Mouse (Mus musculus) kidney, postnatal 0 days (tissue): ENCODE data around the gene Tulp4. TPM values are rescaled to one million over a fixed set of nuclear protein-coding genes. Genes with fewer than 3 reads are reported as not detected.
A peak's percentile ranks its signal among the peaks of the same experiment; 100 is the strongest.

Source experiments
- ATAC-seq: fragments of 200-750 bp; cut with Nextera tagmentation; replicated peaks from 2 replicates; pipeline ENCODE4 v1.8.0; 2017; ENCODE audit warnings: low read depth, moderate number of reproducible peaks, moderate TSS enrichment, moderate library complexity; ENCODE audit not compliant: low FRiP score
- DNase-seq: peaks from one replicate; pipeline ENCODE4 v3.0.0-alpha.2; 2016; ENCODE audit warnings: low spot score
- H3K27ac ChIP-seq: fragments of 300-500 bp; sonication (generic); 2 replicates; pipeline ENCODE4 v1.5.1; 2014; ENCODE audit warnings: mild to moderate bottlenecking
- H3K27me3 ChIP-seq: fragments of 300-500 bp; sonication (generic); 2 replicates; pipeline ENCODE4 v1.6.1; 2014; ENCODE audit warnings: low read length, mixed read lengths; ENCODE audit not compliant: insufficient read depth
- H3K36me3 ChIP-seq: fragments of 300-500 bp; sonication (generic); 2 replicates; pipeline ENCODE4 v1.6.1; 2014; ENCODE audit warnings: low read length, mixed read lengths; ENCODE audit not compliant: insufficient read depth
- H3K4me1 ChIP-seq: fragments of 300-500 bp; sonication (generic); replicated peaks from 2 replicates; pipeline ENCODE4 v1.6.1; 2014; ENCODE audit warnings: antibody characterized with exemption, low read length, mixed read lengths; ENCODE audit not compliant: insufficient read depth
- H3K4me2 ChIP-seq: fragments of 300-500 bp; sonication (generic); 2 replicates; pipeline ENCODE4 v1.6.1; 2014; ENCODE audit warnings: mild to moderate bottlenecking, low read length, moderate library complexity, mixed read lengths
- H3K4me3 ChIP-seq: fragments of 300-500 bp; sonication (generic); replicated peaks from 2 replicates; pipeline ENCODE4 v1.5.1; 2014; ENCODE audit warnings: low read depth, low read length
- H3K9ac ChIP-seq: fragments of 300-500 bp; sonication (generic); 2 replicates; pipeline ENCODE4 v1.6.1; 2014; ENCODE audit warnings: low read depth, low read length
- H3K9me3 ChIP-seq: fragments of 300-500 bp; sonication (generic); replicated peaks from 2 replicates; pipeline ENCODE4 v1.6.1; 2016; ENCODE audit warnings: low read length, inconsistent platforms, mixed read lengths
- CTCF ChIP-seq: IDR thresholded peaks from 2 replicates; pipeline ENCODE4 v1.5.1; 2016; ENCODE audit warnings: antibody characterized with exemption, low read depth, mild to moderate bottlenecking, moderate library complexity
- WGBS: fragments of 180-500 bp; shearing (Covaris S2); extraction: QIAGEN DNeasy Blood & Tissue Kit; methylation state at CpG from one replicate; pipeline ENCODE4 v1.1.7; 2014; 5-methylcytosine and 5-hydroxymethylcytosine counted together
- polyA plus RNA-seq: library from polyadenylated mRNA; unstranded; fragments of >200 nt; fragmentation: Nextera tagmentation; extraction: Ambion mirVana; gene quantifications from 2 replicates; pipeline ENCODE4 v1.2.1, GENCODE M21; 2015

Tulp4 gene
- polyA plus RNA-seq, 1 experiment from 2014 or later, result 57.3 TPM

GRCm38 (mm10) chr17:6117148-6117725 is 11.0 kb downstream of the Tulp4 start:
- 75% methylated on average over 4 of the region's 4 CpGs for WGBS
- H3K4me1 ChIP-seq, result 0 out of 2 replicates have a peak, but pooled peaks cover 2% of the 10 kb centered on the region

GRCm38 (mm10) chr17:6117917-6118316 is 11.7 kb downstream of the Tulp4 start:
- ATAC-seq, result no peak
- DNase-seq, result no peak
- Histone ChIP-seq H3K9me3 (no peaks in the 10 kb centered on the region), H3K27me3 (no peaks in the 10 kb centered on the region), H3K4me1 (0 out of 2 replicates have a peak, but pooled peaks cover 2% of the 10 kb centered on the region), H3K36me3 (peaks cover 6% of the 10 kb centered on the region; the same call in 1 of the 2 replicates), H3K9ac (no peak overlapping the region), H3K4me2 (no peak overlapping the region), H3K27ac (no peak overlapping the region), H3K4me3 (no peak overlapping the region)
- WGBS, result 83% methylated on average over 3 of the region's 3 CpGs
- no peak for TF ChIP-seq CTCF

More at GRCm38 (mm10) chr17:6117148-6117725, 11.0 kb downstream of the Tulp4 start:
- Histone ChIP-seq H3K27me3 (no peaks in the 10 kb centered on the region), H3K4me2 (no peak overlapping the region), H3K27ac (no peak overlapping the region), H3K36me3 (peaks cover under 1% of the 10 kb centered on the region; the same call in 1 of the 2 replicates), H3K4me3 (no peak overlapping the region), H3K9ac (no peak overlapping the region), H3K9me3 (no peaks in the 10 kb centered on the region)
- no peak for TF ChIP-seq CTCF
- peak; percentile 40 for DNase-seq
- ATAC-seq, result no peak

DNA sequence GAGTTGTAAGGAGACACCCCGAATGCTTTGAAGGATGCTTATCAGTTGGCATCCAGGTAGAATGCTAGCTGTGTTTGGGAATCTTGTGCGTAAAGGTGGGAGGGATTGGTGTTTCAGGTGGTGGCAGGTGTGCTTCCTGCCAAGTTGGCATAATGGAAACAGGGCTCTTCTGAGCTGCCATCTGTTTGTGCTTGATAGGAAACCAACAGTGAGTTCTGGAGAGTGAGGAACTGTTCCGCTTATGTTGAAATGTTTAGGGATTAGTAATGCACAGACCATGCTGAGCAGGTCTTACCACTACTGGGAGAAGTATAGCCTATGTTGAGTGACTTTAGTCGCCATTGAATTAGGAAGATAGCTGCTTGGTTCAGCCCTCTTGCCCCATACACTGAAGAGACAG is 12.6 kb downstream of the Tulp4 start:
- DNase-seq (no peak), ATAC-seq (no peak)
- H3K9me3 ChIP-seq, result no peaks in the 10 kb centered on the region
- H3K4me2 ChIP-seq, result no peak overlapping the region
- no peaks in the 10 kb centered on the region for H3K27me3 ChIP-seq
- no peak for TF ChIP-seq CTCF
- peaks cover 14% of the 10 kb centered on the region; the same call in 1 of the 2 replicates for H3K36me3 ChIP-seq
- WGBS, result 93% methylated on average over 4 of the region's 4 CpGs
- no peak overlapping the region for H3K4me3 ChIP-seq
- no peak overlapping the region for H3K9ac ChIP-seq
- no peak overlapping the region for H3K27ac ChIP-seq
- 0 out of 2 replicates have a peak, but pooled peaks cover 2% of the 10 kb centered on the region for H3K4me1 ChIP-seq

- Histone ChIP-seq H3K27ac (no peak overlapping the region), H3K9me3 (no peaks in the 10 kb centered on the region), H3K27me3 (no peaks in the 10 kb centered on the region), H3K36me3 (peaks cover 17% of the 10 kb centered on the region; the same call in 1 of the 2 replicates), H3K4me2 (no peak overlapping the region), H3K4me1 (0 out of 2 replicates have a peak, but pooled peaks cover 2% of the 10 kb centered on the region), H3K9ac (no peak overlapping the region), H3K4me3 (no peak overlapping the region)
- 74% methylated on average over 4 of the region's 4 CpGs for WGBS
- DNase-seq (no peak), ATAC-seq (no peak)
- TF ChIP-seq CTCF, result no peak
Measured at GRCm38 (mm10) chr17:6123776-6124175, 17.5 kb downstream of the Tulp4 start.

- Histone ChIP-seq H3K9me3 (no peaks in the 10 kb centered on the region), H3K27ac (no peak overlapping the region), H3K4me2 (no peak overlapping the region), H3K9ac (no peak overlapping the region), H3K36me3 (peaks cover 17% of the 10 kb centered on the region; the same call in 1 of the 2 replicates), H3K27me3 (no peaks in the 10 kb centered on the region), H3K4me3 (no peak overlapping the region), H3K4me1 (no peaks in the 10 kb centered on the region)
- ATAC-seq (no peak), DNase-seq (no peak)
- 95% methylated on average over 3 of the region's 3 CpGs for WGBS
- TF ChIP-seq CTCF, result no peak
Measured at GRCm38 (mm10) chr17:6125441-6125840, 19.2 kb downstream of the Tulp4 start.

- DNase-seq, result no peak
- Histone ChIP-seq H3K4me2 (no peak overlapping the region), H3K9me3 (no peaks in the 10 kb centered on the region), H3K27me3 (no peaks in the 10 kb centered on the region), H3K27ac (no peak overlapping the region), H3K9ac (no peak overlapping the region), H3K4me1 (no peaks in the 10 kb centered on the region), H3K4me3 (no peak overlapping the region), H3K36me3 (peaks cover 10% of the 10 kb centered on the region; the same call in 1 of the 2 replicates)
- no peak for TF ChIP-seq CTCF
- WGBS, result 42% methylated on average over 3 of the region's 3 CpGs
- no peak for ATAC-seq
Measured at GRCm38 (mm10) chr17:6128039-6128438, 21.8 kb downstream of the Tulp4 start.

- Histone ChIP-seq H3K9ac (no peak overlapping the region), H3K4me1 (no peaks in the 10 kb centered on the region), H3K27me3 (no peaks in the 10 kb centered on the region), H3K4me3 (no peak overlapping the region), H3K36me3 (no peaks in the 10 kb centered on the region), H3K27ac (no peak overlapping the region), H3K9me3 (no peaks in the 10 kb centered on the region), H3K4me2 (no peak overlapping the region)
- DNase-seq (no peak), ATAC-seq (no peak)
- no peak for TF ChIP-seq CTCF
- WGBS, result 77% methylated on average over 4 of the region's 4 CpGs
Measured at GRCm38 (mm10) chr17:6129361-6129760, 23.1 kb downstream of the Tulp4 start.
